Mouse (Mus musculus): ENCODE measurements around the gene Sh2d3c. TPM values are rescaled to one million over a fixed set of nuclear protein-coding genes. Genes with fewer than 3 reads are reported as not detected.

Sh2d3c gene
- polyA plus RNA-seq, 1 experiment = 0.52 TPM

- H3K27me3 ChIP-seq (ENCODE audit: control insufficient read depth, insufficient read depth, insufficient read length) = peaks cover 25% of the 10 kb centered on the region
- H3ac ChIP-seq (ENCODE audit: control insufficient read depth, insufficient read length) = no peak overlapping the region
- TF ChIP-seq MYOD1 (IDR thresholded peaks at IDR 0.05; ENCODE audit: control insufficient read depth in 1 of 3, insufficient read length in 2 of 3, low read depth in 2 of 3) (no peak), SRF (IDR thresholded peaks at IDR 0.05; ENCODE audit: control insufficient read depth, insufficient read length, low read depth) (no peak), CEBPB (IDR thresholded peaks at IDR 0.05; ENCODE audit: insufficient read depth, poor library complexity, severe bottlenecking) (no peak), TCF3 (IDR thresholded peaks at IDR 0.05; ENCODE audit: insufficient read length, low read depth) (no peak), USF1 (IDR thresholded peaks at IDR 0.05; ENCODE audit: low read depth) (no peak), POLR2A (IDR thresholded peaks at IDR 0.05; ENCODE audit: insufficient read length, low read depth) (no peak), TCF12 (IDR thresholded peaks at IDR 0.05; ENCODE audit: insufficient read depth, poor library complexity, severe bottlenecking) (no peak), MAX (IDR thresholded peaks at IDR 0.05; ENCODE audit: low read depth) (no peak), E2F4 (IDR thresholded peaks at IDR 0.05; ENCODE audit: insufficient read depth) (no peak), REST (IDR thresholded peaks at IDR 0.05; ENCODE audit: insufficient read depth, insufficient read length) (no peak), POLR2AphosphoS2 (IDR thresholded peaks at IDR 0.05; ENCODE audit: insufficient read length, low read depth) (no peak), MYOG (IDR thresholded peaks at IDR 0.05; ENCODE audit: control insufficient read depth in 1 of 3, insufficient read depth in 1 of 3, insufficient read length in 2 of 3, low read depth in 2 of 3) (no peak)
- no peak overlapping the region for H3K4me2 ChIP-seq (ENCODE audit: low read depth)
- H3K79me2 ChIP-seq (ENCODE audit: control insufficient read depth, insufficient read depth) = no peaks in the 10 kb centered on the region
- H3K36me3 ChIP-seq (ENCODE audit: control insufficient read depth, insufficient read depth) = no peaks in the 10 kb centered on the region
- H3K4me3 ChIP-seq = no peak overlapping the region
These were observed 21.3 kb downstream of the Sh2d3c start for GRCm38 (mm10) chr2:32742173-32742531.

- Histone ChIP-seq H3ac (ENCODE audit: control insufficient read depth, insufficient read length) (no peak overlapping the region), H3K27me3 (ENCODE audit: control insufficient read depth, insufficient read depth, insufficient read length) (peaks cover 25% of the 10 kb centered on the region), H3K36me3 (ENCODE audit: control insufficient read depth, insufficient read depth) (no peaks in the 10 kb centered on the region), H3K4me2 (ENCODE audit: low read depth) (no peak overlapping the region), H3K4me3 (no peak overlapping the region), H3K79me2 (ENCODE audit: control insufficient read depth, insufficient read depth) (no peaks in the 10 kb centered on the region)
- TF ChIP-seq REST (IDR thresholded peaks at IDR 0.05; ENCODE audit: insufficient read depth, insufficient read length) (peak; percentile 92), CEBPB (IDR thresholded peaks at IDR 0.05; ENCODE audit: insufficient read depth, poor library complexity, severe bottlenecking) (no peak), MYOG (IDR thresholded peaks at IDR 0.05; ENCODE audit: control insufficient read depth in 1 of 3, insufficient read depth in 1 of 3, insufficient read length in 2 of 3, low read depth in 2 of 3) (peak in 1 of 3 experiments; percentile 27), POLR2AphosphoS2 (IDR thresholded peaks at IDR 0.05; ENCODE audit: insufficient read length, low read depth) (no peak)
These were observed 23.6 kb downstream of the Sh2d3c start for GRCm38 (mm10) chr2:32744272-32744982.

- Histone ChIP-seq H3ac (ENCODE audit: control insufficient read depth, insufficient read length) (no peak overlapping the region), H3K79me2 (ENCODE audit: control insufficient read depth, insufficient read depth) (no peaks in the 10 kb centered on the region), H3K4me3 (no peak overlapping the region), H3K4me2 (ENCODE audit: low read depth) (no peak overlapping the region), H3K36me3 (ENCODE audit: control insufficient read depth, insufficient read depth) (no peaks in the 10 kb centered on the region), H3K27me3 (ENCODE audit: control insufficient read depth, insufficient read depth, insufficient read length) (peaks cover 7% of the 10 kb centered on the region)
- TF ChIP-seq POLR2A (IDR thresholded peaks at IDR 0.05; ENCODE audit: insufficient read length, low read depth) (no peak), TCF3 (IDR thresholded peaks at IDR 0.05; ENCODE audit: insufficient read length, low read depth) (no peak), SRF (IDR thresholded peaks at IDR 0.05; ENCODE audit: control insufficient read depth, insufficient read length, low read depth) (no peak)
These were observed 28.2 kb downstream of the Sh2d3c start for GRCm38 (mm10) chr2:32749082-32749481.

GRCm38 (mm10) chr2:32750199-32750598 is 29.3 kb downstream of the Sh2d3c start:
- no peaks in the 10 kb centered on the region for H3K36me3 ChIP-seq (ENCODE audit: control insufficient read depth, insufficient read depth)

More at GRCm38 (mm10) chr2:32750199-32750598, 29.3 kb downstream of the Sh2d3c start:
- no peak overlapping the region for H3K4me2 ChIP-seq (ENCODE audit: low read depth)
- H3K27me3 ChIP-seq (ENCODE audit: control insufficient read depth, insufficient read depth, insufficient read length) = peaks cover 7% of the 10 kb centered on the region
- no peak overlapping the region for H3ac ChIP-seq (ENCODE audit: control insufficient read depth, insufficient read length)
- no peaks in the 10 kb centered on the region for H3K79me2 ChIP-seq (ENCODE audit: control insufficient read depth, insufficient read depth)
- no peak overlapping the region for H3K4me3 ChIP-seq
- TF ChIP-seq TCF12 (IDR thresholded peaks at IDR 0.05; ENCODE audit: insufficient read depth, poor library complexity, severe bottlenecking) (no peak), SRF (IDR thresholded peaks at IDR 0.05; ENCODE audit: control insufficient read depth, insufficient read length, low read depth) (no peak), POLR2A (IDR thresholded peaks at IDR 0.05; ENCODE audit: insufficient read length, low read depth) (no peak), CEBPB (IDR thresholded peaks at IDR 0.05; ENCODE audit: insufficient read depth, poor library complexity, severe bottlenecking) (no peak), TCF3 (IDR thresholded peaks at IDR 0.05; ENCODE audit: insufficient read length, low read depth) (no peak), MAX (IDR thresholded peaks at IDR 0.05; ENCODE audit: low read depth) (no peak), POLR2AphosphoS2 (IDR thresholded peaks at IDR 0.05; ENCODE audit: insufficient read length, low read depth) (no peak), MYOD1 (IDR thresholded peaks at IDR 0.05; ENCODE audit: control insufficient read depth in 1 of 3, insufficient read length in 2 of 3, low read depth in 2 of 3) (no peak), MYOG (IDR thresholded peaks at IDR 0.05; ENCODE audit: control insufficient read depth in 1 of 3, insufficient read depth in 1 of 3, insufficient read length in 2 of 3, low read depth in 2 of 3) (no peak), REST (IDR thresholded peaks at IDR 0.05; ENCODE audit: insufficient read depth, insufficient read length) (no peak), USF1 (IDR thresholded peaks at IDR 0.05; ENCODE audit: low read depth) (no peak), E2F4 (IDR thresholded peaks at IDR 0.05; ENCODE audit: insufficient read depth) (no peak)

Measured in myocyte (in vitro differentiated cells).